Mouse (Mus musculus) megakaryocyte, embryonic 14.5 days (primary cell): ENCODE measurements around the gene Elovl5.

Experiments
- FLI1 ChIP-seq: IDR thresholded peaks from 2 replicates; pipeline ENCODE4 v1.6.1; 2012; ENCODE audit warnings: low read length, inconsistent platforms, mixed read lengths
- GATA1 ChIP-seq: IDR thresholded peaks from 3 replicates; pipeline ENCODE4 v1.6.1; 2012; ENCODE audit warnings: mixed read lengths, low read length, inconsistent platforms, borderline replicate concordance

DNA sequence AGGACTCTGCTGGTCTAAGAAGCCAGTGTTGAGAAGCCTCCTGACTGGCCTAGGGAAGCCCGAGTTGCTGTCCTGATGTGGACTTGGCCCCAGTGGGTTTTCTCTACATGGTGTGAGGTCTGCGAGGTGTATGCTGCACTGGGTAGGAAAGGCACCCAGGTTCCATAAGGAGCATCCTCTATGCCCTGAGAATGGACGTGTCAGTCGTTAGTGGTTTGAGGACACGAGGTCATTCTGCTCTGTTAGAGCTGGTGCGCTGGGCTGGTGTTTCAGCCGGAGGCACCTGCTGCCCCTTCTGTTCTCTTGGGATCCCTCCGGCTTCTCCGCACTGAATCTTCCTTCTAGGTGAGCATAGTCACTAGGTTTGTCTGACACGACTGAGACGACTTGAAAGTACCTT lies 7.0 kb downstream of the Elovl5 start:
- TF ChIP-seq GATA1, result no peak
- no peak for TF ChIP-seq FLI1
